Mouse (Mus musculus): ENCODE results near the gene Exosc10.

GRCm38 (mm10) chr4:148620718-148621117 lies 62.5 kb downstream of the Exosc10 start:
- no peak for TF ChIP-seq USF1 (IDR thresholded peaks at IDR 0.05; ENCODE audit: low read depth)
- no peak for TF ChIP-seq MYOG (IDR thresholded peaks at IDR 0.05; ENCODE audit: control insufficient read depth in 1 of 3, insufficient read depth in 1 of 3, insufficient read length in 2 of 3, low read depth in 2 of 3)
- no peak for TF ChIP-seq MYOD1 (IDR thresholded peaks at IDR 0.05; ENCODE audit: control insufficient read depth in 1 of 3, insufficient read length in 2 of 3, low read depth in 2 of 3)
- TF ChIP-seq E2F4 (IDR thresholded peaks at IDR 0.05; ENCODE audit: insufficient read depth) = no peak
- no peak for TF ChIP-seq SRF (IDR thresholded peaks at IDR 0.05; ENCODE audit: control insufficient read depth, insufficient read length, low read depth)
- TF ChIP-seq POLR2A (IDR thresholded peaks at IDR 0.05; ENCODE audit: insufficient read length, low read depth) = no peak
- TF ChIP-seq MAX (IDR thresholded peaks at IDR 0.05; ENCODE audit: low read depth) = no peak
- TF ChIP-seq POLR2AphosphoS2 (IDR thresholded peaks at IDR 0.05; ENCODE audit: insufficient read length, low read depth) = no peak

Data from myocyte (in vitro differentiated cells).